Mouse (Mus musculus): ENCODE data around the gene Ankfn1. TPM values are rescaled to one million over a fixed set of nuclear protein-coding genes. Genes with fewer than 3 reads are reported as not detected.

Ankfn1 gene
- polyA plus RNA-seq, 1 experiment from 2014 or later: 2.5 TPM

- no peak overlapping the region for H3K4me2 ChIP-seq (ENCODE audit: low read depth, low read length)
- 38% methylated on average over 12 of the region's 12 CpGs for WGBS
- H3K9me3 ChIP-seq (ENCODE audit: control insufficient read depth, low read length): no peaks in the 10 kb centered on the region
- H3K36me3 ChIP-seq (ENCODE audit: control insufficient read depth, insufficient read depth, low read length): no peaks in the 10 kb centered on the region
- peak overlapping the region; percentile 25; the same call in 1 of the 2 replicates for H3K9ac ChIP-seq (ENCODE audit: low read length)
- peak; percentile 28; the same call in 1 of the 2 replicates for ATAC-seq (ENCODE audit: low read depth)
- H3K4me1 ChIP-seq (replicated peaks; ENCODE audit: control insufficient read depth, insufficient read depth, low read length): peaks cover 3% of the 10 kb centered on the region
- H3K27me3 ChIP-seq (ENCODE audit: control insufficient read depth, insufficient read depth, low read depth, low read length): no peaks in the 10 kb centered on the region
- H3K4me3 ChIP-seq (ENCODE audit: low read length): no peak overlapping the region
- no peak overlapping the region for H3K27ac ChIP-seq (ENCODE audit: low read length)
Observed at GRCm38 (mm10) chr11:89340238-89340637, 437.2 kb downstream of the Ankfn1 start.

Other genes starting within 250 kb of the Ankfn1 start
- gene Pctp, start 225.2 kb upstream of the Ankfn1 start, polyA plus RNA-seq (2015; fragmentation: Nextera tagmentation; extraction: Ambion mirVana): 9.5 and 10.9 TPM in 2 replicates